Comparison of ENCODE assay signal across 31 mouse cellular contexts in the genomic region with DNA sequence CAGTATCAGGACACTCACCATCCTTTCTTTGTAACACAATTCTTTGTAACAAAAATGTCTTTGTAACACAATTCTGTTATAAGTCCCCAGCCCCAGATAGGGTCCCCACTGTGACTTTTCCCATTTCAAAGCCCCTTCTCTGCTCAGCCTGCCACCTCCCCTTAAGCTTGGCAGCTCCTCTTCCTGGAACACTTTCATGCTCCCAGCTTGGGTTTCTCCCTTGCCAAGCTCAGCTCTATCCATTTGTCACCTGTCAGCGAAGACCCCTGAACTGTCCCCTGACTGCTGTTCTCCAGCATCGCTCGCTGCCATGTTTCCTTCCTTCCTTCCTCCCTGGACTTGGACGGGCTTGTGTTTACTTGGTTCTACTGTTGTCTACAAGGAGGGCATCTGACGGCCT. TPM values are rescaled to one million over a fixed set of nuclear protein-coding genes. Genes with fewer than 3 reads are reported as not detected.
"Had no signal": no experiment of that assay in that cellular context is flagged by ENCODE, and none has a peak within 500 bp of the region (broad histone marks: within the 10 kb centered on the region; RNA-seq: fewer than 3 reads in every experiment).

No protein-coding gene starts in this region.

- H3K27ac ChIP-seq: heart, adult 2 months; heart, embryonic 13.5 days; heart, embryonic 15.5 days; hindbrain, embryonic 13.5 days; hindbrain, embryonic 15.5 days; intestine, embryonic 15.5 days; layer of hippocampus, adult 2 months; limb, embryonic 10.5 days; limb, embryonic 12.5 days; liver, embryonic 13.5 days had no signal

- H3K4me3 ChIP-seq: heart, adult 2 months; heart, embryonic 13.5 days; heart, embryonic 15.5 days; hindbrain, embryonic 13.5 days; hindbrain, embryonic 15.5 days; intestine, embryonic 15.5 days; layer of hippocampus, adult 2 months; limb, embryonic 10.5 days; limb, embryonic 12.5 days; liver, embryonic 13.5 days had no signal

- DNase-seq: gastrocnemius, postnatal 14 days; gastrocnemius, postnatal 36 days; heart, adult 2 months; heart, postnatal 14 days; heart, postnatal 36 days; kidney, adult 18-20 months; kidney, adult 8-10 months; kidney, postnatal 10 days; kidney, postnatal 25 days; kidney, postnatal 4 days; liver; liver, embryonic 13.5 days had no signal

- H3K4me1 ChIP-seq: heart, embryonic 13.5 days; heart, embryonic 15.5 days; hindbrain, embryonic 15.5 days; liver, embryonic 13.5 days had no signal

RNA-seq across cellular contexts. Expression of gene Trhr2, which starts 2.9 kb away (rescaled TPM):
- total RNA-seq: gastrocnemius, adult 18-20 months; gastrocnemius, adult 8-10 months; gastrocnemius, postnatal 14 days; gastrocnemius, postnatal 36 days; heart, adult 2 months; heart, postnatal 14 days; heart, postnatal 36 days; hematopoietic stem cell, adult 5-6 weeks had no signal
- polyA plus RNA-seq: gonadal fat pad, adult 2 months; heart, adult 2 months; heart, embryonic 11.5 days; heart, embryonic 13.5 days; heart, embryonic 15.5 days; heart, postnatal 0 days; hindbrain, embryonic 13.5 days; inflammation-experienced regulatory T-cells, adult 6 months; intestine, embryonic 15.5 days; intestine, postnatal 0 days; kidney, embryonic 14.5 days; kidney, embryonic 16.5 days; limb, embryonic 10.5 days; limb, embryonic 12.5 days; liver, embryonic 11.5 days; liver, embryonic 13.5 days had no signal
